Mouse (Mus musculus) WW6 (cell line): ENCODE data around the gene Gm28038.

ENCODE experiments used
- DNase-seq: peaks from one replicate; pipeline ENCODE4 v3.0.0-alpha.2; 2013; ENCODE audit warnings: low read depth, low spot score

Gene Gm28038

GRCm38 (mm10) chr2:30280743-30281142 is at the start of gene Gm28038:
Gene Gm28038 (plus strand): TSS chr2:30281043.
- no peak for DNase-seq

GRCm38 (mm10) chr2:30235593-30235992 is 45.2 kb upstream of the Gm28038 start:
- no peak for DNase-seq

GRCm38 (mm10) chr2:30236426-30237198 is 44.2 kb upstream of the Gm28038 start:
- no peak for DNase-seq

- DNase-seq, result peak; percentile 87
These were observed 43.5 kb upstream of the Gm28038 start, which contains the start of gene Lrrc8a for GRCm38 (mm10) chr2:30237199-30237880. Gene Lrrc8a (plus strand): TSS chr2:30237715.

GRCm38 (mm10) chr2:30237881-30238280 is 43.0 kb upstream of the Gm28038 start:
- DNase-seq, result no peak

GRCm38 (mm10) chr2:30238906-30239465 is 41.9 kb upstream of the Gm28038 start:
- no peak for DNase-seq

GRCm38 (mm10) chr2:30239777-30240176 is 41.1 kb upstream of the Gm28038 start:
- DNase-seq, result no peak

- no peak for DNase-seq
These were observed 40.6 kb upstream of the Gm28038 start, which contains the start of gene Gm28035 for GRCm38 (mm10) chr2:30240267-30240666. Gene Gm28035 (plus strand): TSS chr2:30240567.

GRCm38 (mm10) chr2:30242509-30242908 is 38.3 kb upstream of the Gm28038 start:
- no peak for DNase-seq

- DNase-seq, result no peak
These were observed 37.5 kb upstream of the Gm28038 start for GRCm38 (mm10) chr2:30243391-30243790.

- no peak for DNase-seq
These were observed 36.2 kb upstream of the Gm28038 start for GRCm38 (mm10) chr2:30244595-30245178.

GRCm38 (mm10) chr2:30247036-30247435 is 33.8 kb upstream of the Gm28038 start:
- no peak for DNase-seq

GRCm38 (mm10) chr2:30247681-30248080 is 33.2 kb upstream of the Gm28038 start:
- DNase-seq, result no peak

- no peak for DNase-seq
These were observed 31.7 kb upstream of the Gm28038 start for GRCm38 (mm10) chr2:30249182-30249581.

- no peak for DNase-seq
These were observed 30.4 kb upstream of the Gm28038 start for GRCm38 (mm10) chr2:30250166-30251128.

GRCm38 (mm10) chr2:30251417-30252104 is 29.3 kb upstream of the Gm28038 start:
- no peak for DNase-seq

GRCm38 (mm10) chr2:30252521-30252920 is 28.3 kb upstream of the Gm28038 start:
- no peak for DNase-seq

- no peak for DNase-seq
These were observed 27.0 kb upstream of the Gm28038 start for GRCm38 (mm10) chr2:30253809-30254208.

- DNase-seq, result no peak
These were observed 25.0 kb upstream of the Gm28038 start for GRCm38 (mm10) chr2:30255631-30256395.
